Mouse (Mus musculus) gastrocnemius, adult 2 months (tissue): ENCODE data around the gene Atp2a1. TPM values are rescaled to one million over a fixed set of nuclear protein-coding genes. Genes with fewer than 3 reads are reported as not detected.
"Not testable (repeated sequence)": the region's sequence is repeated elsewhere in the genome, so short reads cannot be mapped to it uniquely, and the experiment has no call there.

Experiments
- DNase-seq: peaks from one replicate; pipeline ENCODE4 v3.0.0; 2022
- H3K27ac ChIP-seq: fragments of 200-600 bp; 2 replicates; pipeline ENCODE4 v1.8.1; 2022; ENCODE audit warnings: mild to moderate bottlenecking
- H3K4me3 ChIP-seq: fragments of 200-600 bp; 2 replicates; pipeline ENCODE4 v1.8.1; 2022; ENCODE audit warnings: mild to moderate bottlenecking, moderate library complexity
- CTCF ChIP-seq: fragments of 200-600 bp; IDR thresholded peaks from 2 replicates; pipeline ENCODE4 v1.8.1; 2022; ENCODE audit warnings: antibody characterized with exemption, mild to moderate bottlenecking, moderate library complexity
- intact Hi-C: fragments of 180-260 bp; cut with DNase I; formaldehyde crosslinking; loops from one replicate; pipeline ENCODE4 v1.15.1; 2025
- total RNA-seq, 2 experiments: library from RNA; stranded (reverse); gene quantifications; 2 replicates each; pipeline ENCODE4 v1.2.3; 2021

Gene Atp2a1
- total RNA-seq, 2 experiments from 2014 or later: 21,521 to 26,495 TPM

DNA sequence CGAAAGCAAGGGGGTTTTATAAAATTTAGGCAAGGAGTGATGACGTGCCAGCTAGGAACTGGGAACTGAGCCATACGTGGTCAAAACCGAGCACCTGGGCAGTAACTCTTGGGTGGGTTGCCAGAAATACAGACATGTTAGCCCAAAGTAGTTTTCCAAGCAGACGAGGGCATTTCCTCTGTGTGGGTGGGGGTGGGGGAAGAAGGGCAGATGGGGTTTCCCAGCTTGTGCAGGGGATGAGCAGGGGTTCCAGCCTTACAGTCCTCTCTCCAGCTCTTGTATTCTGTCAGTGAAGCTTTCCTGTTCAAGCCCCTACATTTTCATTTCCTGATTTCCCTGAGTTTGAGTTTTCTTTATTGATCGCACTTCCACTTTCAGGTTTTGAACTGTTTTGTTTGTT, 38.7 kb downstream of the Atp2a1 start:
- intact Hi-C loops: no loop called here
- DNase-seq: no peak
- Histone ChIP-seq H3K27ac (no peak overlapping the region), H3K4me3 (no peak overlapping the region)
- no peak for TF ChIP-seq CTCF

DNA sequence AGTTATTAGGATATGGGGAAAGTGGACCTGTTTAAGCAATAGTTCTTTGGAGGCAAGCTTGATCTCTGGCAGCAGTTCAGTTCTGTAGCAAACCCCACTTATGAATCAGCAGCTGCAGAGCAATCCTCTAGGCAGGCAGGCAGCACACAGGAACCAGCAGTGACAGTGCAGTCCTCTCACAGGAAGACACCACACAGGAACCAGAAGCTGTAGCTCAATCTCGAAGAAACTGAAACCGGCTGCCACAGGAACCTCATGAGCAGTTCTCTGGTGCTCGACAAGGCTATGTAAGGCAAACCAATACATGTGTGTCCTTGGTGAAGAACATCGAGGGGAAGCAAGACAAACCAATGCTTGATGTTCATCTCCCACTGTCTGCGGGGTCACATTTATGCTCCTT, 41.2 kb downstream of the Atp2a1 start:
- H3K4me3 ChIP-seq: no peak overlapping the region
- intact Hi-C loops: no loop called here
- no peak for TF ChIP-seq CTCF
- no peak overlapping the region for H3K27ac ChIP-seq
- DNase-seq: no peak

DNA sequence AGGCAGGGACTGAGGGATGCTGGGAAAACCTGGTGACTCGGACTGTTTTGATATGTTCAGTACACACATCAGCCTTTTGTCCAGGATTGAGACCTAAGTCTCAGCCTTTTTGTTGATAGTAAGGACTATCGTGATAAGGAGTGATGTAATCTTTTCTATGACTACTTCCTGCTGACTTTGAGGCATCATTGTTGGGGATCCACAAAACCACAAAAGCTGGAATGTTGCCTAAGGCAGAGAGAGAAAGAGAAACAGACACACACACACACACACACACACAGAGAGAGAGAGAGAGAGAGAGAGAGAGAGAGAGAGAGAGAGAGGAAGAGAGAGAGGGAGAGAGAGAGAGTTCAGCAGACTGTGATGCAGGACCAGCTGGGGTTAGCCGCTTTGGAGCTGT, 44.4 kb downstream of the Atp2a1 start:
- intact Hi-C loops: no loop called here
- no peak for TF ChIP-seq CTCF
- DNase-seq: no peak
- H3K27ac ChIP-seq: no peak overlapping the region
- H3K4me3 ChIP-seq: no peak overlapping the region

- Histone ChIP-seq H3K4me3 (no peak overlapping the region), H3K27ac (no peak overlapping the region)
- TF ChIP-seq CTCF: no peak
- intact Hi-C loops: no loop called here
- no peak for DNase-seq
Measured at GRCm38 (mm10) chr7:126417606-126418005, 45.3 kb downstream of the Atp2a1 start.

- H3K4me3 ChIP-seq: no peak overlapping the region
- no peak for DNase-seq
- H3K27ac ChIP-seq: no peak overlapping the region
- no peak for TF ChIP-seq CTCF
- intact Hi-C loops: no loop called here
Measured at GRCm38 (mm10) chr7:126417045-126417444, 45.9 kb downstream of the Atp2a1 start.

- intact Hi-C loops: no loop called here
- Histone ChIP-seq H3K4me3 (no peak overlapping the region), H3K27ac (no peak overlapping the region)
- no peak for DNase-seq
- TF ChIP-seq CTCF: no peak
Measured at GRCm38 (mm10) chr7:126416615-126417014, 46.3 kb downstream of the Atp2a1 start.

GRCm38 (mm10) chr7:126414725-126415124, 48.2 kb downstream of the Atp2a1 start, which contains the start of gene Cd19:
Cd19 (minus strand) TSS chr7:126414889.
- no peak for TF ChIP-seq CTCF
- Histone ChIP-seq H3K4me3 (no peak within 1 kb of the TSS), H3K27ac (no peak within 1 kb of the TSS)
- no peak for DNase-seq
- intact Hi-C loops: no loop called here

- intact Hi-C loops: no loop called here
- DNase-seq: no peak
- no peak overlapping the region for H3K4me3 ChIP-seq
- TF ChIP-seq CTCF: no peak
- H3K27ac ChIP-seq: no peak overlapping the region
Measured at GRCm38 (mm10) chr7:126411061-126411460, 51.8 kb downstream of the Atp2a1 start.

GRCm38 (mm10) chr7:126408686-126409085, 54.2 kb downstream of the Atp2a1 start:
- H3K27ac ChIP-seq: peak overlapping the region; percentile 31; the same call in 1 of the 2 replicates
- no peak for TF ChIP-seq CTCF
- intact Hi-C loops: no loop called here
- H3K4me3 ChIP-seq: no peak overlapping the region
- DNase-seq: no peak

GRCm38 (mm10) chr7:126402518-126402917, 60.4 kb downstream of the Atp2a1 start:
- H3K4me3 ChIP-seq, H3K27ac ChIP-seq, intact Hi-C loops, DNase-seq: not testable (repeated sequence)

DNA sequence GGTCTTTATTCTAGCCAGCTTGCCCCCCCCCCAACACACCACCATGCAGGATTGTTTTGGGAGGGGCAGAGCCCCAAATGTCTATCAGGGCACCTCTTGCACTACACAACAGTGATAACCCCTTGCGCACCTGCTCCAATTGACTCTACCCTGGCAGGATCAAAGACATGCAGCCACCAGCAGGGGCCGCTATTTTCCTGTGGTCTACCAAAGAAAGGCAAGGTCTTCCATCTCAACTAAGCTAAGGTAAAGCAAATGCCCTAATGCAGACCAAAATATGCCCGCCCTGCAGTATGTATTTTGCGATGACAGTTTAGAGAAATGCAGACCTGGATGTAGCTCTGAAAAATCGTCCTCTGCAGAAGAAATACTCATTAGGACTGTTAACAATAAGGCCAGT, 63.4 kb downstream of the Atp2a1 start:
- peak; percentile 93 for TF ChIP-seq CTCF
- Histone ChIP-seq H3K27ac (no peak overlapping the region), H3K4me3 (no peak overlapping the region)
- intact Hi-C loops: loop anchor here (1.0 to 5.0 kb wide), 3 partner anchors 27 to 128 kb away; no protein-coding TSS in a partner anchor
- peak; percentile 85 for DNase-seq

DNA sequence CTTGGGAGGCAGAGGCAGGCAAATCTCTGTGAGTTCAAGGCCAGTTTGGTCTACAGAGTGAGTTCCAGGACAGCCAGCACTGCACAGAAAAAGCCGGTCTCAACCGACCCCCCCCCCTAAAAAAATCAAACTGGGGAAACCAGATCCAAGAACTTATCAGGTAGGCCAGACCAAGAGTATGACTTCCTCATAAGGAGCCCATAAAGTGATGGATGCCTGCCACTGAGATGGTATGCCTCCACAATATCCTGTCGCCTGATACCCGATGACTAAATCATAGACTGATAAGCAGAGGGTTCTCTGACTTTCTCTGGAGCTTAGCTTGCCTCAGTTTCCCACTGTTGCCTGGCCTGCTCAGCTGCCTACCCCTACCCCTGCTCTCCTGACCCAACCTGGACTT, 65.1 kb downstream of the Atp2a1 start:
- no peak overlapping the region for H3K27ac ChIP-seq
- intact Hi-C loops: loop anchor here (2.0 to 5.0 kb wide), 2 partner anchors 29 to 84 kb away; no protein-coding TSS in a partner anchor
- H3K4me3 ChIP-seq: no peak overlapping the region
- TF ChIP-seq CTCF: no peak
- DNase-seq: no peak

- intact Hi-C loops: loop anchor here (5.0 kb wide), 1 partner anchor 85 kb away; no protein-coding TSS in a partner anchor
- Histone ChIP-seq H3K4me3 (peak overlapping the region; percentile 21), H3K27ac (peak overlapping the region; percentile 64)
- no peak for TF ChIP-seq CTCF
- DNase-seq: no peak
Measured at GRCm38 (mm10) chr7:126397221-126397620, 65.7 kb downstream of the Atp2a1 start.

DNA sequence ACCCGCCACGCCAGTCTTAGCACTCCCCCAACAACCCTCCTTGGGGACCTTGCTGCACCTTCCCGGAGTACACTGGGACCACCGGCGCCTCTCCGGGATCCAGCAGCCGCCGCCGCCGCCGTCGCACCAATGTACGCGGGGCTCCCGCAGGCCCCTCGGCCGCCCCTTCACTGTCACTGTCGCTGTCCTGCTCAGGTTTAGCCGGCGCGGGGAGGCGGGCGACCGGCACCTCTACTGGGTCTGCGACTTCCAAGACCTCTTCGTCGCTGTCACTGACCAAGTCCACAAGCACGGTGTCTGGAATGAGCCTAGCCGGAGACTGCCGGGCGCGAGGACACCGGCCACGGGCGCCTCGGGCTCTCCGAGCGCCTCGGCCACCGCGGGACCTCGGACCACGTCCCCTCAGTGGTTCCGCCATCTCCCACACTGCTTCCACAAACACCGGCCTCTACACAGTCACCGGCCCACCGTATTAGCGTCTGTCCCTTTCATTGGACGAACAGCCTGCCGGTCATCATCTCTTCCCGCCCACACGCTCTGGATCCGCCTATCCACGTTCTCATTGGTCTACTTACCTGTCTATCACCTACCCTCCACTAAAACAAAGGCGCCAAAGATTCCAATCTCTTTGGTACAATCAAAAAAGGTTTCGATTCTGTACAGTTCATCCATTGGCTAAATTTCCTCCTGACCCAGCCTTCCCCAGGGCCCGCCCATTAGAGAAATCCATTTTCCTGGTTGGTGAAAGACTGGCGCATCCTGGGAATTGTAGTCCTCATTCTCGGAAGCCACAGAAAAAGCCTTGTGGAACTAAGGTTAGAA, 66.4 kb downstream of the Atp2a1 start, which contains the start of gene Nfatc2ip:
TSS of gene Nfatc2ip (minus strand) at position 440 of the 822 bp plus-strand sequence.
- peak; percentile 92 for DNase-seq
- Histone ChIP-seq H3K27ac (peak within 1 kb of the TSS; percentile 92), H3K4me3 (peak within 1 kb of the TSS; percentile 76)
- TF ChIP-seq CTCF: no peak
- intact Hi-C loops: loop anchor here (5.0 kb wide), 1 partner anchor 86 kb away; no protein-coding TSS in a partner anchor

Other genes starting within 250 kb of the Atp2a1 start
- 10 to 100 TPM; 13.6 to 21.9 TPM for gene Sbk1, start 190.5 kb downstream of the Atp2a1 start, total RNA-seq
- not detected for gene Lat, start 93.5 kb downstream of the Atp2a1 start, total RNA-seq
- gene Spns1, start 85.7 kb downstream of the Atp2a1 start, total RNA-seq: 10 to 100 TPM; 26.9 to 28.2 TPM
- gene Nfatc2ip, start 66.4 kb downstream of the Atp2a1 start, total RNA-seq: 1 to 10 TPM; 3.3 to 3.4 TPM
- not detected for gene Cd19, start 48.2 kb downstream of the Atp2a1 start, total RNA-seq
- 10 to 100 TPM; 14.0 to 14.9 TPM for gene Rabep2, start 34.3 kb downstream of the Atp2a1 start, total RNA-seq
- 10 to 100 TPM; 43.0 to 48.1 TPM for gene Sh2b1, start 12.3 kb upstream of the Atp2a1 start, total RNA-seq
- 100 to 1,000 TPM; 111 to 141 TPM for gene Tufm, start 24.3 kb upstream of the Atp2a1 start, total RNA-seq
- 10 to 100 TPM; 32.8 to 34.0 TPM for gene Atxn2l, start 40.3 kb upstream of the Atp2a1 start, total RNA-seq
- 100 to 1,000 TPM; 153 to 163 TPM for gene Eif3c, start 103.3 kb upstream of the Atp2a1 start, total RNA-seq
- gene Apobr, start 121.8 kb upstream of the Atp2a1 start, total RNA-seq: under 1 TPM; 0.38 to 0.78 TPM
- 10 to 100 TPM in 1 of 2 experiments, 1 to 10 TPM in 1; 9.1 to 13.4 TPM for gene Cln3, start 122.7 kb upstream of the Atp2a1 start, total RNA-seq
- gene Il27, start 131.8 kb upstream of the Atp2a1 start, total RNA-seq: not detected
- gene Nupr1, start 167.8 kb upstream of the Atp2a1 start, total RNA-seq: 10 to 100 TPM in 1 of 2 experiments, 1 to 10 TPM in 1; 8.8 to 10.9 TPM
- 10 to 100 TPM; 30.0 to 34.1 TPM for gene Sgf29, start 186.2 kb upstream of the Atp2a1 start, total RNA-seq
- gene Sult1a1, start 213.3 kb upstream of the Atp2a1 start, total RNA-seq: 10 to 100 TPM; 16.6 to 16.8 TPM
- gene Bola2, start 232.3 kb upstream of the Atp2a1 start, total RNA-seq: 10 to 100 TPM; 35.1 to 36.9 TPM
- gene Slx1b, start 232.7 kb upstream of the Atp2a1 start, total RNA-seq: 1 to 10 TPM; 2.7 to 3.3 TPM
- gene Coro1a, start 244.7 kb upstream of the Atp2a1 start, total RNA-seq: 1 to 10 TPM; 2.3 to 2.4 TPM